Mouse (Mus musculus) lung, postnatal 4 days (tissue): Measurements from ENCODE around the gene Cct4.
A peak's percentile ranks its signal among the peaks of the same experiment; 100 is the strongest.

Experiments used
- DNase-seq, 2 experiments: peaks; one replicate each; pipeline ENCODE4 v3.0.0; 2021

Gene Cct4

GRCm38 (mm10) chr11:22985510-22985909 is 4.8 kb upstream of the Cct4 start:
- no peak for DNase-seq

GRCm38 (mm10) chr11:22987357-22987756 is 3.0 kb upstream of the Cct4 start:
- peak in 1 of 2 experiments; percentile 45 for DNase-seq

DNA sequence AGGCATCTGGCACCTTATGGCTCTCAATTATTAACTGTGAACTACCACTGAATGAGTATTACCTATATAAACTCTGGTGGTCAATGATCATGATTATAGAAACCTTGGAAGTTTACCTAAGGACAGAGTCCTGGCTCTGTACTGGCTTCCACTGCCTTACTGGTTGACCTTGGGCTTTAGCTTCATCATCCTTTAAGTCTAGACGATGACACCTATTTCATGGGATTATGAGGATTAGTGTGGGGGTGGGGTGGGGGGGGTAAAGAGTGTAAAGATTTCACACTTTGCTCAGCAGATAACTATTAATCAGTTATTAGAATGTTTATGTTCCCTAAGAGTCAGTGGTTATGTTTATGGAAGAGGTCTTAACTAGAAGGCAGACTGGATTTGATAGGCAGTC is 533 bp upstream of the Cct4 start:
- DNase-seq: no peak

DNA sequence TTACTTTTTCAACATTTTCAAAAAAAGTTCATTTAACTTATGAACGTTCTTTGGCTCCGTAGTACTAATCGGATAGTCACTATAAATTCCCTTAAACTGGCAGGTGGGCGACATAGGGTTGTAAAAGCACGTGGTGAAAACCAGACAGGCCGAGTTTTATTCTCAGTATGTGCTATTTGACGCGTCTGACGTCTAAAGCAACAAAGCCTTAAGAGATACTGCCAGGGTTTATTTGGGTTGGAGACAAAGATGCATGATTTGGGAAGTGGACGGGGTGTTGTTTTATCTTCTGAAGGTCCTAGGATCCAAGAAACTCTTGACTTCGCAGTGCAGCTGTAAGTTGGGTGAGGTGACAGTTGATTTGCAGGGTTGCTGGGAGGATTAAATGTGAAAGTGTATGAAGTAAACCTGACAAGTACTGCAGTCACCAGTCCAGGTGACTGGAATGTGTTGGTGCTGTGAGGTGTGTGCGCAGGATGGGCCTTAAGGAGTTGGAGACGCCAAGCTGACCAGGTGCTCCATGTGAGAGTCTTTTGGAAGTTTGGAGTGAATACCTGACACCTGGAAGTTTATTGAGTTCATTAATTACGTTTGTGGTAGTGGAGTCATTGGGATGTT is 1.0 kb downstream of the Cct4 start:
- no peak for DNase-seq

DNA sequence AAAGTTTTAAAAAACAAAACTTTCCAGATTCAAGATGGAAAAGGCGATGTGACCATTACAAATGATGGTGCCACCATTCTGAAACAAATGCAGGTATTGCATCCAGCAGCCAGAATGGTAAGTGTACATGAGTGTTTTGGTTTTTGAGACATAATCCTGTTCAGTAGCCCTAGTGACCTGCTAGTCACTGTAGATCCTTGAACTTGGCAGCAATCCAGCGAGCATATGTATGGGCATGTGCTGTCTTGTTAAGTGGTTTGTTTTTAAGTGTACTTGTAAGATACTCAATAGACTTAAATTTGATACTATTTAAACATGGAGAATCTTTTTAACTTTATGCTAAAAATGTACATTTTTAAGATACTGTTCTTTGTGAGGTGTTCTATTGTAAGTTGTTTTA is 4.0 kb downstream of the Cct4 start:
- DNase-seq: no peak

DNA sequence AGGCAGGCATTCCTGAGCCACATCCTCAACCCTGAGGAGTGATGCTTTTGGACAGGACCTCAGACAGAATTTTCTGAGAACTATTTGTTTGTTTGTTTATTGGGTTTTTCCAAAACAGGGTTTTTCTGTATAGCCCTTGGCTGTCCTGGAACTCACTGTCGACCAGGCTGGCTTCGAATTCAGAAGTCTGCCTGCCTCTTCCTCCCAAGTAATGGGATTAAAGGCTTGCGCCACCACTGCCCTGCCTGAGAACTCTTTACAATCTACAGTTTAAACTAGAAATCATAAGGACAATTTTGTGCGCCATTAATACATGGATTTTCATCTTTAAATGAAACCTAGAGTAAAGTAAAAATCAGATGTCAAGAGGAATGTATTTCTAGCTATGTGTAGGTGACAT is 5.1 kb downstream of the Cct4 start:
- no peak for DNase-seq

- DNase-seq: no peak
Observed at GRCm38 (mm10) chr11:22998308-22998707, 8.0 kb downstream of the Cct4 start.

- DNase-seq: no peak
Observed at GRCm38 (mm10) chr11:23005276-23005675, 15.0 kb downstream of the Cct4 start.

DNA sequence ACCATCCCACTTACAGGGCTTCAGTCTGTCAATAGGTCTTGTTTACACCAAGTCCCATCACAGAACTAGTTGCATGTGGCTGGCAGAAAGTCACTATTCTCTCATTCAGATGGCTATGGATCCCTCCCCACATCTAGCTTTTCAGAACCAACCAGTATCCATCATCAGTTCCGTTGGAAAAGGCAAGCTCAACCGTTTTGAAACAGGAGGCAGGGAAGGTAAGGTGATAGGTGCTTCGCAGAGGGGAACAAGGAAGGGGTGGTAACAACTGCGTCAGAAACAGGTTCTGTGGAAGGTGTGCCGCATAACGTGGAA is 16.8 kb downstream of the Cct4 start:
- DNase-seq: no peak

DNA sequence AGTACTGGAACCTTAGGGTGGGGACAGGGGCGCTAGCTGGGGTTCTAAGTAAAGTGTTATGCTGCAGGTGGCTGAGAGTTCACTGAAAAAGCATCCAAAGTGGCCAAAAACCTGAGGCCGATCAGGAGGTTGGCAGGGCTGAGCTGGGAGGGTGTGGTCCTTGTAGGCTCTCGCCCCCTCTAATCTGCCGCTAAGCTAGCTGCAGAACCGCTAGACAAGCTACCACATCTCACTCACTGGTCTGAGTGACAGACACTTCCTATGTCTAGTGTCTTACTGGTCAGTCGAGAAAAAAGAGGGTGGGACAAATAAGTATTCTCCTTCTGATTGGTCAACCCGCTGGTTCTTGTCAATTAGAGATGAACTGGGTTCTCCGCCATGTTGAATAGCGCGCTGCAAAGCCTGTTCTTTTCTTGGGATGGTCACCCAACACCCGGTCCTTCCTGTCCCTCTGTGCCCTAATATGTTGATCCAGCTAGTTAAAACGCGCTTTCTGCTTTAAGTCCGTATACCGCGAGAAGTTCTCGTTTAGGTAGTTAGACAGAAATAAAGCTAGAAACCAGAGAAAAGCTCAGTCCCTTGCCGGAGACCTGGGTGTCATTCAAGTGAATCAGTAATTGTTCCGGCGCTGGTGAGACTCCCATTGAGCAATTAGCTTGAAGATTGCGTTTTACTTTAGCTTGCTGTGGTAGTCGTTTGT is 17.3 kb downstream of the Cct4 start, which contains the start of gene Fam161a:
Gene Fam161a (plus strand): TSS at position 51 of the 700 bp plus-strand sequence.
- DNase-seq: peak; percentile 58 to 83

DNA sequence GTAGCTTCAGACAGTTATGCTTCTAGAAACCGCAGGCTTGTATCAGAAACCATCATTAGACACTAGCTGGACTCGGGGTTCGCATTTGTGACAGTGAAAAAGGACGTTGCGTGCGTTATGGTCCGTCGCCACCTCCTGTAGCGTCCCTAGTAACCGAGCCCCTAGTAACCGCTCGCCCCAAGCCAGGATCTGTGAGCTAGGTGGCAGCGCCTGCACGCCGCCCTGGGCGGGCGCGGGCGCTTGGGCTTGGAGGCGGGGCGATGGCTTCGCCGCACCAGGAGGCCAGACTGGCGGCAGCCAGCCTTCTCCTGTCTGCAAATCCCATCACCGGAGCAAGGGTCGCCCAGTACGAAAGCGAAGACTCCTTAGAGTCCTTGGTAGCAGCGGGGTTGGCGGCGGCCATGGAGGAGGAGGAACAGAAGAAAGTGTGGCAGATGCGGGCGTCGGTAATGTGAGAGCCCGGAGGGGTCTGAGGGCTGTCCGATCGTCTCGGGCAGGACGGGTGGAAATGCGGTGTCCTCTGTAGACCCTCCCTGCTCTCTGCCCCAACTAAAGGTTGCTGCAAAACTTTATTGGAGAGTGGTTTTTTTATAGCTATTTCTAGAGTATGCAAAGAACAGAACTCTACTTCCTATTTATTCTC is 18.0 kb downstream of the Cct4 start:
- DNase-seq: peak; percentile 85 to 90

DNA sequence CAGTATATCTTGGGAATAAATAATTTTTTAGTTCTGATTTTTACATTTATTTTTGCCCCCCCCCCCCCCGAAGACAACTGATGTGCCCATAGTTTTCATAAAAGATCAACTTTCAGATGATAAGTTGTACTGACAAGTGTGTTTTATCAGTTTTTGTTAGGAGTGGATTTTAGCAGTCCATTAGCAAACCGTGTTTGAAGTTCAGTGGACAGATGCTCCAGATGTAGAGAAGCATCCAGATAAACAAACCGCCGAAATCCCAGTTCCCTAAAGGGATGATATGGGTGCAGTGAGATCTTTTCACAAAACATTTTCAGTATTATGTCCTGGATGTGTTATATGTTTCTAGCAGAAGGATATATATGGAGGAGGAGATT is 18.5 kb downstream of the Cct4 start:
- no peak for DNase-seq

GRCm38 (mm10) chr11:23013096-23013495 is 22.8 kb downstream of the Cct4 start:
- no peak for DNase-seq

GRCm38 (mm10) chr11:23013580-23014294 is 23.4 kb downstream of the Cct4 start:
- DNase-seq: no peak

DNA sequence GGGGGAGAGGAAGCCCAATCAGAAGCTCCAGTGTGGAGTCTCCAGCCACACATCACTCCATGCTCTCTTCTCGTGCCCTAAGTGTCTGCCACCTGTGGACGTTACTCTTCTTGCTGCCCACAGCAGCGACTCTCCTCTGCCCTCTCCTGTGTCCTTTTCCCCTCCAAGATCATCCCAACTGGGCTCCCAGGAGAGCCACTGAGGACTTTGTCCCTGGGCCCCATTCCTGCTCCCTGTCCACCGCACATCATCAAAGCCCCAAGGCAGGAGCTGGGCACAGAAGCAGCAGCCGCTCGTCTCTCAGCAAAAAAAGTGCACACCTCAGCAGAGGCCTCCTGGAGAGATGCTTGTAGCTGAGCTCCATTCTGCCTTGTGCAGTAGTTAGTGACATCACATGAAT is 24.7 kb downstream of the Cct4 start:
- DNase-seq: no peak

DNA sequence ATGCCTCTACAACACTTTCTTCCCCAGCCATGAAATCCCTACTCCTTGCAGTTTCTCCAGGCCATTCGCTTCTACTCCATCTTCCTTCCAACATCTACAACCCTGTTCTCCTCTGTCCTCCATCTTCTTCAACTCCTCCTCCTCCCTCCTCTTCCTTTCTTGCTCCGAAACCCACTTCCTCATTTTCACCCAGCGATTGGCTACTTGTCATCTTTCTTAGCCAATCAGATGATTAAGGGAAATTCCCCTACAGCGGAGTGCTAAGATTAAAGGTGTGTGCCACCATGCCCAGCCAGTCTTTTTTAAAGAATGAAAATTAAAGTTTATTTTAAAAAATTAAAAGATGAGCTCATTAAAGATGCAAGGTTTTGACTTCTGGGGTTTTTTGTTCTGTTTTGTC is 27.6 kb downstream of the Cct4 start:
- DNase-seq: no peak

GRCm38 (mm10) chr11:23020116-23020770 is 29.9 kb downstream of the Cct4 start:
- DNase-seq: no peak

GRCm38 (mm10) chr11:23020841-23021240 is 30.5 kb downstream of the Cct4 start:
- DNase-seq: no peak

DNA sequence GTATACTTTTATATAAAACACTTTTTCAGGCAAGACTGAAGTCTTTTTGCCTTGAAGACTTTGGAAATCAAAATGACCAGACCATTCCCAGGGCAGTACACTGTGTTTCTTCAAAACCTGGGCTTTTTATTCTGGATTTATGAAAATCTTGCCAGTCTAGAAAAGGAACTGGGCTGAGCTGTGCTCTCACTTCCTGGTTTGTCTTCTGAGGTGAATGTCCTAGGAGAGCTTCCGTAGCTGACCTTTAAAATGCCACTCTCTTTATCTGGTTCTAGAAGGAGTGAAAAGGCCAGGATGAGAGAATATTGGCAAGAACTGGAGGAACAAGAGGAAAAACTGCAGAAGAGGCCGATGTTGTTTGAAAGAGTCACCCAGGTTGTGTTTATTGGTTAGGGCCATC is 32.8 kb downstream of the Cct4 start:
- no peak for DNase-seq

DNA sequence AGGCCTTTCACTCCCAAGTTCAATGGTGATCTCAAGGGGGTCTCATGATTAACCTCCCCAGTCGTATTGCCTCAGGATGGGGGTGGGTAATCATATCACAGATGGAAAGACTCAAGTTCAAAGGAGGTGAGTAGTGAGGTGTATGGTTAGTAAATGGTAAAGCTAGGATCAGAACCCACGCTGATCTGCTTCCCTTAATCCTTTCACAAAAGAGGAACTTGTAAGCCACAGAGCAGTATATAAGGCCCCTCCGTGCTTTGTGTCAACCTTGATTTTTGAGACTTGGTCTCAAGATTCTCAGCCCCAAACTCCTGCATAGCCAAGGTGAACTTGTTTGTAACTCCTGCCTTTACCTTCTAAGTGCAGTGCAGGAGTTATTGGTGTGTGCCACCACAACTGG is 33.9 kb downstream of the Cct4 start:
- DNase-seq: no peak

GRCm38 (mm10) chr11:23028957-23029356 is 38.6 kb downstream of the Cct4 start:
- DNase-seq: no peak

GRCm38 (mm10) chr11:23029399-23029798 is 39.1 kb downstream of the Cct4 start:
- DNase-seq: no peak

DNA sequence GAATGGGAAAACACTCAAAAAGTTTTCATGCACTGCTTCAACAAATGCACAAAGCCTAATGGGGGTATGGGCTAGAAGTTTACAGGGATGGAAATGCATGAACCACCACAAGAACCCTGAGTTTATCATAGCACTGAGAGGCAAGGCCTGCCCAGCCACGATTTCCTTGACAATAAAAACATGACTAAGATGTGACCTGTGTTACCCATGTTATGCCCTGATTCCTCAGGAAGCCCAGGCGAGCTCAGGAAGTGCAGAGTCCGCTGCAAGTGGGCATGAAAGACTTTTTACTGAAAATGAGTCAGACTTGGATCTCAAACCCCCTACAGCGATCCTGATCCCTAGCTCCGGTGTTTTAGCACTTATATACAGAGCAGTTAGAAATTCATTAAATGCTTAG is 56.9 kb downstream of the Cct4 start:
- DNase-seq: no peak
